Mouse (Mus musculus): ENCODE data around the gene Ptprj. TPM values are rescaled to one million over a fixed set of nuclear protein-coding genes. Genes with fewer than 3 reads are reported as not detected.

Gene Ptprj
- polyA plus RNA-seq, 1 experiment from 2014 or later, result 2.8 TPM

DNA sequence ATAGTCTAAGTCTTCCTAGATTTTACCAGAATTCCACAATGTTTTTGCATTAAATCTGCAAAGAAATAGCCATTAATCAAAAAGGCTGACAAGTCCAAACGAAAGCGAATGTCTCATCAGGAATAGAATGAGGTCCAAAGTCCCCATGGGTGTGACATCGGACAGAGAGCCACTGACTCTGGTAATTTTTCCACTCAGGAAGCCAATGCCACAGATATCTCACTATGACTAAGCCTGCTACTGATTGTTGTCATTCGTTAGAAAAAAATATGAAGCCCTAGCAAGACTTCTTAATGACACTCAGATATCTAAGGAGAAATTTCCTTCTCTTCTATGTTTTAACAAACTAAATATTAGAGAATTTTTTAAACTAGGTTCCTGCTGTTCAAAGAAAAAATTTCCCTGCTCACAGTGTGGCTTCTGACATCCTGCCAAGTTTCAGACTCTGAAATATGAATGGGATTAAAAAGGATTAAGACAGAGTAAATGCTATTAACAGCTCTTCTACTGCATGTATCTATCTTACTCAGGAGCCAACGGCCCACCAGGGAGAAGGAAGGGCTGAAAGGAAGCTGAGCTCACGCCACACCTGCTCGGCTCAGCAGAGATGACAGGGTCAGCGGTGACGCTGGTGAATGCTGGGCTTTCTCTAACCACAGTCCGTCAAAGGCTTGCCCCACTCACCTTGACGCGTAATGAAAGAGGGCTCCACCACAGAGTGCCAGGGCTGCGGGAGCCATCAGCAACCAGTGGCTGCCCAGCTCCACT is 90.0 kb downstream of the Ptprj start:
- Histone ChIP-seq H3K27me3 (no peaks in the 10 kb centered on the region), H3K4me3 (no peak overlapping the region), H3K9ac (no peak overlapping the region), H3K27ac (no peak overlapping the region), H3K9me3 (no peaks in the 10 kb centered on the region), H3K4me1 (peaks cover 16% of the 10 kb centered on the region), H3K36me3 (no peaks in the 10 kb centered on the region), H3K4me2 (no peak overlapping the region)
- WGBS, result 57% methylated on average over 13 of the region's 13 CpGs
- no peak for ATAC-seq (ENCODE audit: insufficient number of reproducible peaks, insufficient read depth, low FRiP score, low TSS enrichment, low read depth)

DNA sequence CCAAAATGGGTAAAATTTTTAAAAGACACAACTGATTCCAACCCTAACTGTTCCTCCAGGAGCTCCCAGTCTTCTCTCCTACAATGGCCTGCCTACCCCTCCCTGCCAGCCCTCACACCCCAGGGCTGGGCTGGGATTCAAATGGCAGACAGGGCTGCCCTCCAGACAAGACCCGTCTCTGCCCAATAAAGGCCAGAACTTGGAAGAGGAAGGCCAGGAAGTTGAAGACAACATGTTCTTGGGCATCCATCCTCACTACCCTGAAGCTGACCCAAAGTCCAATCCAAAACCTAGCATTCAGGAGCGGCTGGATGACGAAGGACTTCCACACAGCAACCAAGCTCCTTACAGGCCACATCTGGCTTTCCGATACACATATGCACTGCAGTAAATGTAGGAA is 90.6 kb downstream of the Ptprj start:
- H3K9me3 ChIP-seq, result no peaks in the 10 kb centered on the region
- no peaks in the 10 kb centered on the region for H3K36me3 ChIP-seq
- H3K9ac ChIP-seq, result no peak overlapping the region
- no peak overlapping the region for H3K4me3 ChIP-seq
- 63% methylated on average over 4 of the region's 4 CpGs for WGBS
- ATAC-seq (ENCODE audit: insufficient number of reproducible peaks, insufficient read depth, low FRiP score, low TSS enrichment, low read depth), result no peak
- H3K27ac ChIP-seq, result no peak overlapping the region
- H3K4me2 ChIP-seq, result no peak overlapping the region
- no peaks in the 10 kb centered on the region for H3K27me3 ChIP-seq
- peaks cover 16% of the 10 kb centered on the region for H3K4me1 ChIP-seq

DNA sequence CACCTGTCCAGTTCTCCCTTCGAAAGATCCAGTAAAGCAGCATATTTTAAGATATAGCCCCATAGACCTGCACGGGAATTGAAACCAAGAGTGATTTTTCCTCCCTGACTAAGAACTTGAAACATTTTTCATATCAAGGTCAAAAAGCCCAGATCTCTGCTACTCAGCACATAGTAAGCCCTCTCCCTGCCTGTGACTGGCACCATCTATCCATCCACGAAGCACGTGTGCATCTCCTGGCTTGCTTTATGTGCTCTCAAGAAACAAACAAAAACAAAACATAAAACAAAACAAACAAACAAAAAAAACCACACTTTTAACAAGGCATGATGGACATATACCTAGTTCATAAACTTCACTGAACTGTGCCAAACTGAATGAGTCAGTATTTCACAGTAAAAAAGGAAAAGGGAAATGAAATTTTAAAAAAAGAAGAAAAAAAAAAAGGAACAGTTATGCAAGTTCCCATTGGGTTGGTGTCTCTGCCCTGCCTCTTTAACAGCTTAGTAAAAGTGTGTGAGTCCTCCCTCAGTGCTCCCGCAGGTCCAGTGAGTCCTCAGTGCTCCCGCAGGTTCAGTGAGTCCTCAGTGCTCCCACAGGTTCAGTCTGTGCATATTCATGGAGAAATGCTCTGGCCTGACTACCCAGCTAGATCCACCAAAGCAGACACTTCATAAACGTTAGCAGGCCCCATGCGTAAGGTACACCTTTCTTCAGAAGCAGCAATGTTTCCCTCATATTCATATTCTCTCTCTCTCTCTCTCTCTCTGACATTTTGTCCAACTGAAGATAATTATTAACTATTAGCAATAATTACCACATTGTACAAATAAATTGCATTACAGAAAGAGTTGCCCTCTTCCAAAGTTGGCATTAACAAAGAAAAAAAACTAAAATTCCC is 91.5 kb downstream of the Ptprj start:
- Histone ChIP-seq H3K36me3 (no peaks in the 10 kb centered on the region), H3K27me3 (no peaks in the 10 kb centered on the region), H3K9ac (no peak overlapping the region), H3K4me3 (no peak overlapping the region), H3K4me2 (no peak overlapping the region), H3K9me3 (no peaks in the 10 kb centered on the region), H3K4me1 (peaks cover 16% of the 10 kb centered on the region), H3K27ac (no peak overlapping the region)
- WGBS, result 82% methylated on average over 8 of the region's 8 CpGs
- ATAC-seq (ENCODE audit: insufficient number of reproducible peaks, insufficient read depth, low FRiP score, low TSS enrichment, low read depth), result no peak

DNA sequence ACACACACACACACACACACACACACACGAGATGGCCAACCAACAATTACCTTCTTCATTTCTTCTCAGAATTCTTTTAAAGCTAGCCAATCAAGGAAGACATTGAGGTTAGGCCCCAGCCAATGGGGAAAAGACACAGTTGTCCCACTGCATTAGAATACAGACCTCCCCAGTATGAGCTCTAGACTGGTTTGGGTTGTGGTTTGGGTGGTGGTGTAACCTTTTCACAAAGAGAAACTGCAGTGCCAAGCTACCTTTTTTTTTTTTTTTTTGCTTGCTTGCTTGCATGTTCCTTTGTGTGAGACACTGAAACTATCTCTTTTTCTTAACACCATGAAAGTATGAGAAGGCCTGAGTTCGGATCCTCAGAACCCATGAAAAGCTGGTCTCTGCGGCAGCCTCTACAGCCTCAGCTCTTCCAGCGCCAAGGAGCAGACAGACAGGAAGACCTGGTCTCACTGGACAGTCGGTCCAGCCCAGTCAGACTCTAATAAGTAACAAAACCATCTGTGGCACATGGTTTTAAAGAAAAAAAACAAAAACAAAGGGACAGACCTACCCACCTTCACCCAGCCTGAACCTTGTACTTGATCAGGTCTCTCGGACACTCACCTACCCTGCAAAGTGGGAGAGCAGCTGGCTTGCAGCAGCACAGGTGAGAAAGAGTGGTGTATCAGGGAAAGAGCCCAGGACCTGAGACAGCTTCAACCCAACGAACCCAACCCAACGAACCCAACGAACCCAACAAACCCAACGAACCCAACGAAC is 92.8 kb downstream of the Ptprj start:
- Histone ChIP-seq H3K36me3 (no peaks in the 10 kb centered on the region), H3K4me2 (no peak overlapping the region), H3K27me3 (no peaks in the 10 kb centered on the region), H3K4me1 (peaks cover 16% of the 10 kb centered on the region), H3K9ac (no peak overlapping the region), H3K9me3 (no peaks in the 10 kb centered on the region), H3K4me3 (no peak overlapping the region), H3K27ac (no peak overlapping the region)
- WGBS, result 91% methylated on average over 11 of the region's 11 CpGs
- ATAC-seq (ENCODE audit: insufficient number of reproducible peaks, insufficient read depth, low FRiP score, low TSS enrichment, low read depth), result no peak

DNA sequence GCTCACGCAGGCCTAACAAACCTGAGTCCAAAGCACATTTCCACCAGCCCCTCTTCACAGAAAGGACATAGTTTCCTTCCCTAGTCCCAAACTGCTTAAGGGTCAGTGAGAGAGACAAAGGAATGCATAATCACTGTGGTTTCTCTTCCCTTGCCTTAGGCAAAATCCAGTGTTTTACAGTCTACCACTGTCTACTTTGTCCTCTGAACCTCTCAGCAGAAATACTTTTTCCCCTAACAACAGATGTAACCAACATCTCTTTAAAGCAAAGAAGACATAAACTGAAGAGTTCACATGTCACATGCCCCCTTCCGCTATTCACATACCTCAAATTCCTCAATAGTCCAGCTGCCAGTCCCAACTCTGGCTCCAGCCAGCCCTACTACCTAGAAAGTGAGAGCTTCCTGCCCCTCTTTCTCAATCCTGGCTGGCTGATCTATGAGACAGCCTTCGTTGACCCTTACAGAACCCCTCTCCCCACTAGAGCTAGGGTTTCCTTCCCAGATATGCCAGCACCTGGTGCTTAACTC is 94.2 kb downstream of the Ptprj start:
- 40% methylated on average over 3 of the region's 3 CpGs for whole genome bisulfite sequencing
- Histone ChIP-seq H3K9ac (no peak overlapping the region), H3K9me3 (no peaks in the 10 kb centered on the region), H3K27me3 (no peaks in the 10 kb centered on the region), H3K4me3 (no peak overlapping the region), H3K4me2 (no peak overlapping the region), H3K27ac (no peak overlapping the region), H3K4me1 (peaks cover 16% of the 10 kb centered on the region), H3K36me3 (no peaks in the 10 kb centered on the region)
- ATAC-seq (ENCODE audit: insufficient number of reproducible peaks, insufficient read depth, low FRiP score, low TSS enrichment, low read depth), result no peak

DNA sequence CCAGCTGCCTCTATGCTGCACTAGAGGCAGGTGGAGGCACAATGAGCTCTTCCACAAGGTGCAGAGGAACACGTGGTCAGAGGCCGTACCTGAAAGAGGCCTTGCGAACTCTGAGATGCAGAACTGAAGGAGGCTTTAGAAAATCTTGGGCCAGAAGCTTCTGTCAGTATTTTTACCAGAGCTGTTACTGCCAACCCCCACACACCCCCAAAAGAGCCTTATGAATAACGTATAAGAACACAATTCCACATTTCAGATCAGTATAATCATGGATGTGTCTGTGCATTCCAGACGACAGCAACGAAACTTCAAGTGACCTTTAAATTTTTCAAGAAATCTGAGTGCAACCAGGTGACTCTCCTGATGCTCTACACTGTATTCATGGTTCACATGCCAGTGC is 98.9 kb downstream of the Ptprj start:
- no peaks in the 10 kb centered on the region for H3K9me3 ChIP-seq
- H3K27ac ChIP-seq, result no peak overlapping the region
- no peaks in the 10 kb centered on the region for H3K27me3 ChIP-seq
- 80% methylated on average over 6 of the region's 6 CpGs for WGBS
- no peak overlapping the region for H3K4me3 ChIP-seq
- no peak overlapping the region for H3K9ac ChIP-seq
- H3K4me1 ChIP-seq, result peaks cover 16% of the 10 kb centered on the region
- ATAC-seq (ENCODE audit: insufficient number of reproducible peaks, insufficient read depth, low FRiP score, low TSS enrichment, low read depth), result no peak
- no peaks in the 10 kb centered on the region for H3K36me3 ChIP-seq
- no peak overlapping the region for H3K4me2 ChIP-seq

DNA sequence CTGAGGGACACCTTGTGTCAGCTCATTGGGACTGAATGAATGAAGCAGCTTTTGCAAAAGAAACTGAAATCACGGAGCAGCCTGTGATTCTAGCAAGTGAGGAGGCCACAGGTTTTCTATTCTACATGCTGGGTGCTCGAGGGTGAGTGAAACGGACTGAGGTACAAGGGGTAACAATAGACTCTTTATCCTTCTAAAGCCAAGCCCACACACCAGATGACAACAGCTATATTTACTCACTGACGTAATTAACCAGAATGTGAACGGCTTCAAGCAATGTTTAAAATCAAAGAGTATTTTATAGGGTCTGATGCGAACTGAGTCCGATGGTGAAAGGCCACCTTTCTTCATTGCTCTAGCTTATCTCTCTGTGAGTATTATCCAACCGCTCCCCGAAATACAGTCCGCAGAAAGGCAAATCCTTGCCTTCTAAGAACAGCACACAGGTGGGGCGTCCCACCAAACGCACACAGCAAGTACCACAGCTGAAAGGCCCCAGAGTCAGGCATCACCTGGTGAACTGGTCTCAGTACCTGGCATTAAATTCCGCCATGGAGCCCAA is 99.6 kb downstream of the Ptprj start:
- peaks cover 9% of the 10 kb centered on the region; the same call in 1 of the 2 replicates for H3K4me1 ChIP-seq
- no peak overlapping the region for H3K27ac ChIP-seq
- no peaks in the 10 kb centered on the region for H3K27me3 ChIP-seq
- 57% methylated on average over 13 of the region's 13 CpGs for WGBS
- no peak for ATAC-seq (ENCODE audit: insufficient number of reproducible peaks, insufficient read depth, low FRiP score, low TSS enrichment, low read depth)
- H3K9ac ChIP-seq, result no peak overlapping the region
- H3K9me3 ChIP-seq, result no peaks in the 10 kb centered on the region
- no peak overlapping the region for H3K4me3 ChIP-seq
- H3K4me2 ChIP-seq, result no peak overlapping the region
- H3K36me3 ChIP-seq, result no peaks in the 10 kb centered on the region

DNA sequence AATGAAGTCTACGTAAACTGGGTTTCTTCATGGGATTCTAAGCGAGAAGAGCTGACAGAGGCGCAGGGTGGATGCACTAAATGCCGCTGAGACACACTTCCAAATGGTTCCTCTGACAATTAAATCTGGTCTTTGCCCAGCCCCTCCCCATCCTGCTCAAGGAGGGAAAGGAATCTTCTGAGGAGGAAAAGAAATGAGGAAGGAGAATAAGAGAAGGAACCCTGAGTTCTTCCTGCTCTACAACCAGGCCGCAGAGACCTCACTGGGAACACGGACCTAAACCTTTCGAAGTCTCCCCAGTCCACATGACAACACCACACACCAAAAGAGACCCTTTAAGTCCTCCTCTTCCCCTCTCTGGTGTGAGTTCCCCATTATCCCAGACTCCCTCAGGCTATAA is 101.9 kb downstream of the Ptprj start:
- no peaks in the 10 kb centered on the region for H3K27me3 ChIP-seq
- H3K9me3 ChIP-seq, result no peaks in the 10 kb centered on the region
- H3K27ac ChIP-seq, result no peak overlapping the region
- H3K4me1 ChIP-seq, result peaks cover 14% of the 10 kb centered on the region
- H3K9ac ChIP-seq, result no peak overlapping the region
- H3K4me3 ChIP-seq, result no peak overlapping the region
- 78% methylated on average over 7 of the region's 7 CpGs for WGBS
- no peak for ATAC-seq (ENCODE audit: insufficient number of reproducible peaks, insufficient read depth, low FRiP score, low TSS enrichment, low read depth)
- H3K36me3 ChIP-seq, result no peaks in the 10 kb centered on the region
- H3K4me2 ChIP-seq, result no peak overlapping the region

DNA sequence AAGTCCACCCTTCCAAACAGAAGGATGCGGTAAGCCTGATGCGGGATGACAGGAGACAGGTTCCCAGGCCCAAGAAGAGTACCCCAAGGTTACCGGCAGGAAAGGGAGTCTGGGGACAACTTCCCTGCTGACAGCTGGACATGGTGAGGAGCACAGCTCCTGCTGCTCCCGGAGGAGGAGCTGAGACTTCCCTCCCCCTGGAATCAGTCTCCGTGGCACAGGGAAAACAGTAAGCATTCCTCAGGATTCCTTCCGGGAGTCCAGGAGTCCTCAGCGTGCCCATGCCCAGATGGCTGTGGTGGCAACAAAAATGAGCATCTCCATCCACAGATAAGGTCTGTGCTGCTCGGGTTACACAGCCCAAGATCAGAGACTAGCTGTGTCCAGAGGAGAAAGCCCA is 102.8 kb downstream of the Ptprj start:
- WGBS, result 28% methylated on average over 8 of the region's 8 CpGs
- H3K27ac ChIP-seq, result no peak overlapping the region
- H3K4me2 ChIP-seq, result no peak overlapping the region
- no peak for ATAC-seq (ENCODE audit: insufficient number of reproducible peaks, insufficient read depth, low FRiP score, low TSS enrichment, low read depth)
- H3K27me3 ChIP-seq, result no peaks in the 10 kb centered on the region
- no peaks in the 10 kb centered on the region for H3K9me3 ChIP-seq
- H3K4me3 ChIP-seq, result no peak overlapping the region
- no peak overlapping the region for H3K9ac ChIP-seq
- H3K36me3 ChIP-seq, result no peaks in the 10 kb centered on the region
- H3K4me1 ChIP-seq, result peaks cover 14% of the 10 kb centered on the region

DNA sequence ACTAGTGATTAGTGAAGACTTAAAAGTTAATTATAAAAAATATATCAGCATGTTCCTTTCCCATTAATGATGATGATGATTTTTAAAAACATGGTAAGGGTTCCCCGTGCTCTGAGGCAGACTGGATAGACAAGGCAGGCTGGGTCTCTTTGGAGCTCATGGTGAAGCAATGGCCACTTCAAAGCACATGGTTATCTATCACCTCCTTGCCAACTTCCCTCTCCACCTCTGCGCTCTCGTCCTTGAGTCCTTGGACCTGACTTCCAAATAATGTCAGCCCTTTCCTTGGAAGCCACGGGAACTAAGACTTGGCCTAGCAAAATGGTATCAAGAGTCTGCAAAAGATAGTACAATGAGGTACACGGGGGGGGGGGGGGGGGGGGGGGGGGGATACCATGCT is 103.7 kb downstream of the Ptprj start:
- Histone ChIP-seq H3K4me3 (no peak overlapping the region), H3K36me3 (no peaks in the 10 kb centered on the region), H3K27ac (no peak overlapping the region), H3K4me1 (peaks cover 14% of the 10 kb centered on the region), H3K9ac (no peak overlapping the region), H3K9me3 (no peaks in the 10 kb centered on the region), H3K4me2 (no peak overlapping the region), H3K27me3 (no peaks in the 10 kb centered on the region)
- 90% methylated on average over 4 of the region's 5 CpGs for WGBS
- no peak for ATAC-seq (ENCODE audit: insufficient number of reproducible peaks, insufficient read depth, low FRiP score, low TSS enrichment, low read depth)

DNA sequence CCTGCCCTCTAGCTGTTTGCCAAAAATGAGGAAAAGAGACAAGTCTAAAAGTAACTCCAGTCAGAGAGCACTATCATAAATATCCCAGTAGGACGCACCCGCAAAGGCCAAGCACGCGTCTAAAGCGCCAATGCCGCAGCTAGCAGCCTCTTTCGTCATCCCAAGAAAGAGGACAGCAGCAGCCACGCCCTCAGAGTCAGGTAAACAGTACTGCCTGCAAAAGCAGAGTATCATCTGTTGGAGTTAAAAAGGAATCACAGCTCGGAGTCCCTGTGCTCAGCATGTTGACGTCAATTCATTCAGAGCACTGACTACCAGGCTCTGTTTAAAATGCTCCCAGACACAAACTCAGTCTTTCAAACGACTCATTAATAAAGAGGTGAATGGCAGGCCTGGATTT is 104.1 kb downstream of the Ptprj start:
- Histone ChIP-seq H3K4me1 (peaks cover 14% of the 10 kb centered on the region), H3K36me3 (no peaks in the 10 kb centered on the region), H3K27me3 (no peaks in the 10 kb centered on the region), H3K9me3 (no peaks in the 10 kb centered on the region), H3K4me3 (no peak overlapping the region), H3K4me2 (no peak overlapping the region), H3K9ac (no peak overlapping the region), H3K27ac (no peak overlapping the region)
- ATAC-seq (ENCODE audit: insufficient number of reproducible peaks, insufficient read depth, low FRiP score, low TSS enrichment, low read depth), result no peak
- WGBS, result 87% methylated on average over 11 of the region's 11 CpGs

Data from embryonic facial prominence, embryonic 13.5 days (tissue).